ENCODE assay signal across 1 mouse cellular context in the genomic region with DNA sequence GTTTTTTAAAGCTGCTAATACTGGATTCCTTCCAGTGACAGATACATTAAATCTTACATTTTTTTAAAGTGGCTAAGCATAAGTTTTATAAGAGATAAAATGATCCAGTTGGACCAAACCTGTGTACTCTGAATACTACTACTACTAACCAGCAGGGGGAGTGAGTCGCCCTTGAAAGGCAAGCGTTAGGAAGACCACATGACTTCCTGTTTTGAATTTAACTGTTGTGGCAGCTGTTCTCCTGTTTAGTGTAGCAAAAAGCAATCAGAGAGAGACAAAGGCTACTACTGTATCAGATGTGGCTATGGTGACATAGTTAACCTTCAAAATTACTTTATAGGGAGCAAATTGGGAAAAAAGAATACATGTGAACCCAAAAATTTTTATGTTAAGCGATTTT.
A peak's percentile ranks its signal among the peaks of the same experiment; 100 is the strongest.
TF ChIP-seq lines count a peak whose summit lies in the region.

No protein-coding gene starts in this region.

TF ChIP-seq in CH12.LX, 34 proteins besides CTCF, POLR2A, EP300 and RAD21 (continued from another document):
- TF ChIP-seq JUND (conservative IDR thresholded peaks at IDR 0.05; ENCODE audit: low read depth, low read length): no peak
- peak; percentile 19; the same call in 1 of the 2 replicates for TF ChIP-seq MAX (IDR thresholded peaks at IDR 0.05; ENCODE audit: low read length)
- TF ChIP-seq BHLHE40 (IDR thresholded peaks at IDR 0.05; ENCODE audit: low read depth, low read length): no peak
- no peak for TF ChIP-seq NELFE (IDR thresholded peaks at IDR 0.05; ENCODE audit: low read depth, low read length)
- TF ChIP-seq GABPA (IDR thresholded peaks at IDR 0.05; ENCODE audit: insufficient replicate concordance, low read depth, low read length): no peak
- TF ChIP-seq USF2 (conservative IDR thresholded peaks at IDR 0.05; ENCODE audit: low read depth, low read length): peak; percentile 80
- TF ChIP-seq JUN (IDR thresholded peaks at IDR 0.05; ENCODE audit: insufficient read depth, low read depth, low read length): no peak
- peak; percentile 77 for TF ChIP-seq SMC3 (IDR thresholded peaks at IDR 0.05; ENCODE audit: low read depth, low read length)
